Mouse (Mus musculus) heart, embryonic 13.5 days (tissue): ENCODE results near the gene Ly9. TPM values are rescaled to one million over a fixed set of nuclear protein-coding genes. Genes with fewer than 3 reads are reported as not detected.

ENCODE experiments used
- ATAC-seq: fragments of 200-750 bp; cut with Nextera tagmentation; 2 replicates; pipeline ENCODE4 v1.8.0; 2017; ENCODE audit warnings: moderate TSS enrichment; ENCODE audit not compliant: insufficient number of reproducible peaks, low FRiP score, low TSS enrichment; ENCODE audit errors: extremely low read depth
- H3K27ac ChIP-seq: fragments of 300-500 bp; sonication (generic); replicated peaks from 2 replicates; pipeline ENCODE4 v1.5.1; 2015; ENCODE audit warnings: moderate library complexity, mild to moderate bottlenecking, inconsistent platforms
- H3K27me3 ChIP-seq: fragments of 300-500 bp; sonication (generic); replicated peaks from 2 replicates; pipeline ENCODE4 v1.6.1; 2015; ENCODE audit warnings: mild to moderate bottlenecking, inconsistent platforms
- H3K36me3 ChIP-seq: fragments of 300-500 bp; sonication (generic); 2 replicates; pipeline ENCODE4 v1.6.1; 2015; ENCODE audit warnings: mild to moderate bottlenecking, inconsistent platforms
- H3K4me1 ChIP-seq: fragments of 300-500 bp; sonication (generic); 2 replicates; pipeline ENCODE4 v1.6.1; 2015; ENCODE audit warnings: inconsistent platforms
- H3K4me2 ChIP-seq: fragments of 300-500 bp; sonication (generic); 2 replicates; pipeline ENCODE4 v1.6.1; 2015; ENCODE audit warnings: inconsistent platforms, mild to moderate bottlenecking, moderate library complexity
- H3K4me3 ChIP-seq: fragments of 300-500 bp; sonication (generic); 2 replicates; pipeline ENCODE4 v1.5.1; 2015; ENCODE audit warnings: moderate library complexity, mild to moderate bottlenecking, inconsistent platforms
- H3K9ac ChIP-seq: fragments of 300-500 bp; sonication (generic); 2 replicates; pipeline ENCODE4 v1.6.1; 2015; ENCODE audit warnings: inconsistent platforms, mild to moderate bottlenecking, moderate library complexity
- H3K9me3 ChIP-seq: fragments of 300-500 bp; sonication (generic); 2 replicates; pipeline ENCODE4 v1.6.1; 2016; ENCODE audit warnings: inconsistent platforms
- WGBS: fragments of 180-500 bp; shearing (Covaris S2); methylation state at CpG from one replicate; pipeline ENCODE4 v1.1.7; 2015; ENCODE audit warnings: mixed read lengths; 5-methylcytosine and 5-hydroxymethylcytosine counted together
- microRNA-seq: library from miRNA; unstranded; fragments of <30 nt; microRNA quantifications from one replicate; pipeline ENCODE4, GENCODE M21; 2016
- polyA plus RNA-seq: library from polyadenylated mRNA; unstranded; fragments of >200 nt; fragmentation: Nextera tagmentation; extraction: Ambion mirVana; gene quantifications from 2 replicates; pipeline ENCODE4 v1.2.1, GENCODE M21; 2015

Ly9 gene
- polyA plus RNA-seq, 1 experiment from 2014 or later = 0.13 TPM

DNA sequence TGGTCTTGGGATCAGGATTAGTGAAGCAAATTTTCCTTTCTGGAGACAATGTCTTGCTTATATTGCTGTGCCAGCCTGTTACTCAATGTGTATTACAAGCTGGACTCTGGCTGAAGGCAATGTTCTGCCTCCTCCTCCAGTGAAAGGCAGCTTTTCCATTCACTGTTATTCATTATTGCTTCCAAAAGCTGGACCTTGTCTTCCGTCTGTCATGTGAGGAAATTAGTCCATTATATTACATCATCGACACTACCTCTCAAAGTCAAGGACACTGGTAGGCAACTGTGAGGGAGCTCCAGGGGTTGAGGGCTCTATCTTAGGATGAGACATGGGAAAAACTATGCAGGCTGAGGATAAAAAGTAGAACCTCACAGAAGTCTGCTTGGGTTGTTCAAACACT, 50.8 kb downstream of the Ly9 start:
- H3K4me3 ChIP-seq = no peak overlapping the region
- H3K36me3 ChIP-seq = no peaks in the 10 kb centered on the region
- H3K9ac ChIP-seq = no peak overlapping the region
- WGBS = 82% methylated on average over 2 of the region's 2 CpGs
- H3K27ac ChIP-seq = no peak overlapping the region
- H3K4me2 ChIP-seq = no peak overlapping the region
- no peak for ATAC-seq
- H3K27me3 ChIP-seq = no peaks in the 10 kb centered on the region
- H3K4me1 ChIP-seq = peaks cover 26% of the 10 kb centered on the region
- no peaks in the 10 kb centered on the region for H3K9me3 ChIP-seq

DNA sequence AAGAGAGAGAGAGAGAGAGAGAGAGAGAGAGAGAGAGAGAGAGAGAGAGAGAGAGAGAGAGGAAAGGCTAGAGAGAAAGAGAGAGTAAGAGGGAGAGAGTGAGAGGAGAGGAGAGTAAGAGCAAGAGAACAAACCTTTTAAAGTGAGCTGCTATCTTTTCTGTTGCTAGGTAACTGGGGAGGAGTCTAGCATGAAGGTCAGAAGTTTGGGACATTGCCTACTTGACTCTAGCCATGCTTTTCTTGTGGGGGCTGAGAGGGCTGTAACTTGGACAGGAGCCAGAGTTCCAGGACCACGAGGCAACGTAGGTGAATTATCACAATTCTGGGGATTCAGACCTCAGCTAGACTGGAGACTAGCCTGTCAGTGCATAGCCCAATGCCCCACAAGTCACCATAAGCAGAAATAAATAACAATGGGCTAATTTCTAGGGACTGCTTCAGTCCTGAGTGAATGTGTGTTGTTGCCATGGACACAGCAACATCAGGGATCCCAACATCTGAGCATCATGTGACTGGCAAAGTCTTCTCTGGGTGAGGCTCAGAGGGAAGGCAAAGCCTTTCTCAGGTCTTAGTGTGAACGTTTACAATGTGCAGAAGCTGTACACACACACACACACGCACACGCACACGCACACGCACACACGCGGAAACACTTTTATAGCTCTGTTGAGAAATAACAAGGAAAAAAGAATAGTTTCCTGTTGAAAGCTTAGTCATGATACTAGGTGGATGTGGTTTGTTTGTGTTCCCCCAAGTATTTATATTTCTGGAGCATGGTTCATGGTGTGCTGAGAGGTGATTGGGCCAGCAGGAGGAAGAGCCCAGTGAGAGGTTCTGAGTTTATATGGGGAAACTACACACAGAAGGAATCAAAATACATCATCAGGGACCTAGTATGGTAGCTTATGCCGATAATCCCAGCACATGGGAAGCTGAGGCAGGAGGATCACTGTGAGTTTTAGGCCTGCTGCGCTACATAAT, 53.6 kb downstream of the Ly9 start:
- H3K9ac ChIP-seq = no peak overlapping the region
- no peak; the same call in 1 of the 2 replicates for ATAC-seq
- peaks cover 21% of the 10 kb centered on the region for H3K4me1 ChIP-seq
- H3K4me3 ChIP-seq = 0 out of 2 replicates have a peak overlapping the region, but pooled peaks have one; percentile 7
- WGBS = 72% methylated on average over 11 of the region's 11 CpGs
- no peaks in the 10 kb centered on the region for H3K9me3 ChIP-seq
- peak overlapping the region; percentile 86 for H3K27ac ChIP-seq
- no peaks in the 10 kb centered on the region for H3K27me3 ChIP-seq
- peak overlapping the region; percentile 53 for H3K4me2 ChIP-seq
- H3K36me3 ChIP-seq = no peaks in the 10 kb centered on the region

DNA sequence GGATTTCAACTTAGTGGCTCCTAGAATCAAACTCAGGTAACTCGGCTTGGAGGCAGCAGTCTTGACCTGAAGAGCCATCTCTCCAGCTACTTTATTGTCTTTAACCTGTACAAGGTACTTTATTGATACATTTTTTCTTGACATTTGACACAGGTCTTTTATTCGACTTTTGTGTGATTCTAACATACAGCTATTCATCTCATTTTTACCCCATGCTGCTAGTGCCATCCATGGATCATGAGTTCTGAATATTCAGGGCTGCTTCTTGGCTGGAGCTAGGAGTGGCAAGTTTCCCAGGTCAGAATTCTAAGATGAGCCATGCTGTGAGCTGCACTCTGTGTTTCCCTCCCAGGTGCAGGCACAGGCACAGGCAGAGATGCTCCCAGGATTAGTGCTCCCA, 55.0 kb downstream of the Ly9 start:
- H3K9me3 ChIP-seq = no peaks in the 10 kb centered on the region
- H3K4me1 ChIP-seq = peaks cover 21% of the 10 kb centered on the region
- no peaks in the 10 kb centered on the region for H3K27me3 ChIP-seq
- peak overlapping the region; percentile 53; the same call in 1 of the 2 replicates for H3K4me2 ChIP-seq
- no peak overlapping the region for H3K4me3 ChIP-seq
- H3K27ac ChIP-seq = peak overlapping the region; percentile 86
- peak overlapping the region; percentile 56 for H3K9ac ChIP-seq
- ATAC-seq = no peak
- 76% methylated on average over 2 of the region's 2 CpGs for WGBS
- no peaks in the 10 kb centered on the region for H3K36me3 ChIP-seq

DNA sequence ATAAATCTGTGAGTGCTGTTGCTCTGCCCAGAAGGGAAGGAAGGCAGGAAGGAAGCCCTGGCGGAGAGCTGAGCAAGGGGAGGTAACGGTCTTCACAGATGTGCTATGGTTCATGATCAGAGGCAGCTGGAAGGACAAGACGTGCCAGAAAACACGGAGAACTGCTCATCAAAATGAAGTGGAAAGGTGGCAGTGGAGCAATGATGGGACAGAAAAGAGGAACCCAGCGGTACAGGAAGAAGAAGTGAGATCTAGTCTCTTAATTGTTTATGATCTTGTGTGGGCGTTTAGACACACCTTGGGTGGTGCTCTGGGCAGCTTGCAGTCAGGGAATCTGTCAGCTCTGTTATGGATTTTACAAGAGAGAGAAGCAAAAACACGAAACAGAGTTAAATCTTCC, 55.9 kb downstream of the Ly9 start:
- 85% methylated on average over 7 of the region's 7 CpGs for WGBS
- no peak overlapping the region for H3K4me3 ChIP-seq
- no peaks in the 10 kb centered on the region for H3K9me3 ChIP-seq
- ATAC-seq = no peak
- no peak overlapping the region for H3K9ac ChIP-seq
- H3K27ac ChIP-seq = no peak overlapping the region
- no peak overlapping the region for H3K4me2 ChIP-seq
- H3K4me1 ChIP-seq = peaks cover 21% of the 10 kb centered on the region
- no peaks in the 10 kb centered on the region for H3K36me3 ChIP-seq
- no peaks in the 10 kb centered on the region for H3K27me3 ChIP-seq

DNA sequence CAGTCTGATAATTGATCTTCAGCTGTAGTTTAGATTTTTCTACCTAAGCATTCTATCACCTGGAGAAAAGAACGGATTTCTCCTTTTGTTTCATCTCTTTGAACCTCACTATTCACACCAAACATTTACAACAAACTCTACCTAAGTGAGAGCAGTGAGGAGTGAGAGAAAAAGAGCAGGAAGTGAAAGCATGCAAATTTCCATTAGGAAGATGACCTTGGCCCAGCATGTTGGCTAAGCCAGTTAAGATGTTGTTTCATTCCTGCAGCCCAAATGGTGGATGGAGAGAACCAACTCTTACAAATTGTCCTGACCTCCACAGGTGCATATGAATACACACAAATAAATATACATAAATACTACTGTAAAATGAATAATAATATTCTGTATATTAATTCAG, 66.5 kb downstream of the Ly9 start:
- no peaks in the 10 kb centered on the region for H3K36me3 ChIP-seq
- no peaks in the 10 kb centered on the region for H3K4me1 ChIP-seq
- peaks cover 17% of the 10 kb centered on the region; the same call in 1 of the 2 replicates for H3K9me3 ChIP-seq
- H3K4me2 ChIP-seq = no peak overlapping the region
- no peak overlapping the region for H3K4me3 ChIP-seq
- H3K27me3 ChIP-seq = no peaks in the 10 kb centered on the region
- H3K9ac ChIP-seq = no peak overlapping the region
- H3K27ac ChIP-seq = no peak overlapping the region
- no peak for ATAC-seq
- 69% methylated on average over 1 of the region's 1 CpGs for WGBS

Small RNA genes within 50 kb of the gene (microRNA-seq; reads per million reads assigned to microRNA genes)
- gene Mir7683 = not detected

Other genes starting within 250 kb of the Ly9 start
- gene Klhdc9, start 246.6 kb downstream of the Ly9 start, polyA plus RNA-seq = 0.65 and 0.76 TPM in 2 replicates
- gene Nectin4, start 237.3 kb downstream of the Ly9 start, polyA plus RNA-seq = 0.23 and 0.27 TPM in 2 replicates
- 0.78 and 0.92 TPM in 2 replicates for gene Arhgap30, start 218.5 kb downstream of the Ly9 start, polyA plus RNA-seq
- 52.1 and 53.3 TPM in 2 replicates for gene Usf1, start 196.1 kb downstream of the Ly9 start, polyA plus RNA-seq
- gene Tstd1, start 188.5 kb downstream of the Ly9 start, polyA plus RNA-seq = 3.1 and 3.6 TPM in 2 replicates
- gene F11r, start 169.9 kb downstream of the Ly9 start, polyA plus RNA-seq = 61.8 and 66.1 TPM in 2 replicates
- gene Alyref2, start 103.9 kb downstream of the Ly9 start, polyA plus RNA-seq = 12.8 and 15.6 TPM in 2 replicates
- gene Itln1, start 72.1 kb downstream of the Ly9 start, polyA plus RNA-seq = not detected in 2 replicates
- gene Cd244a, start 48.2 kb downstream of the Ly9 start, polyA plus RNA-seq = 0.11 TPM in 1 of 2 replicates, not detected in the other
- gene Slamf7, start 45.6 kb upstream of the Ly9 start, polyA plus RNA-seq = not detected in 2 replicates
- gene Cd48, start 74.6 kb upstream of the Ly9 start, polyA plus RNA-seq = 1.4 TPM in 2 replicates
- 0.20 and 0.39 TPM in 2 replicates for gene Slamf1, start 159.7 kb upstream of the Ly9 start, polyA plus RNA-seq
- 1.1 and 1.6 TPM in 2 replicates for gene Cd84, start 232.3 kb upstream of the Ly9 start, polyA plus RNA-seq